Comparison of ENCODE assay signal across 9 mouse cellular contexts in genomic region chr9:42241021-42241420, GRCm38 (mm10). TPM values are rescaled to one million over a fixed set of nuclear protein-coding genes. Genes with fewer than 3 reads are reported as not detected.
DNase-seq lines count a peak whose midpoint lies in the region; ATAC-seq and TF ChIP-seq lines count a peak whose summit lies in the region.
"Had no signal": no experiment of that assay in that cellular context is flagged by ENCODE, and none has a peak within 500 bp of the region (broad histone marks: within the 10 kb centered on the region; RNA-seq: fewer than 3 reads in every experiment).

No protein-coding gene starts in this region.

- no peaks in the 10 kb centered on the region for H3K36me3 ChIP-seq in embryonic facial prominence, embryonic 14.5 days (ENCODE audit: control insufficient read depth, insufficient read depth, low read length)
- H3K36me3 ChIP-seq in hindbrain, embryonic 15.5 days = no peaks in the 10 kb centered on the region
- H3K36me3 ChIP-seq in neural tube, embryonic 13.5 days = no peaks in the 10 kb centered on the region
- H3K36me3 ChIP-seq: heart, embryonic 12.5 days had no signal

- no peak overlapping the region; the same call in 1 of the 2 replicates for H3K4me3 ChIP-seq in layer of hippocampus, adult 2 months
- H3K4me3 ChIP-seq in embryonic facial prominence, embryonic 14.5 days (ENCODE audit: low read depth, low read length) = no peak overlapping the region
- no peak overlapping the region for H3K4me3 ChIP-seq in hindbrain, embryonic 15.5 days
- H3K4me3 ChIP-seq in neural tube, embryonic 13.5 days = no peak overlapping the region
- H3K4me3 ChIP-seq in lung, adult 2 months (replicated peaks; ENCODE audit: extremely low read depth, low read depth, low read length) = no peak overlapping the region
- H3K4me3 ChIP-seq: heart, embryonic 12.5 days had no signal

- intact Hi-C loops in left cerebral cortex, postnatal 36 days (cut with DNase I) = loop anchor here (2.0 kb wide), 1 partner anchor 116 kb away; the partner anchor contains the start of gene Sorl1

- no peaks in the 10 kb centered on the region for H3K27me3 ChIP-seq in embryonic facial prominence, embryonic 14.5 days (replicated peaks; ENCODE audit: control insufficient read depth, insufficient read depth, low read length)
- no peaks in the 10 kb centered on the region for H3K27me3 ChIP-seq in hindbrain, embryonic 15.5 days
- no peaks in the 10 kb centered on the region for H3K27me3 ChIP-seq in neural tube, embryonic 13.5 days

- 93% methylated on average over 3 of the region's 3 CpGs for WGBS in embryonic facial prominence, embryonic 14.5 days
- WGBS in hindbrain, embryonic 15.5 days = 35% methylated on average over 3 of the region's 3 CpGs
- WGBS in neural tube, embryonic 13.5 days = 48% methylated on average over 3 of the region's 3 CpGs
- 58% methylated on average over 3 of the region's 3 CpGs for WGBS in lung, adult 2 months

- 0 out of 2 replicates have a peak, but pooled peaks have one; percentile 62 for ATAC-seq in embryonic facial prominence, embryonic 14.5 days (ENCODE audit: low read depth)
- peak; percentile 73 for ATAC-seq in hindbrain, embryonic 15.5 days (ENCODE audit: low FRiP score, low read depth)
- ATAC-seq in neural tube, embryonic 13.5 days (ENCODE audit: low read depth) = peak; percentile 69

- no peaks in the 10 kb centered on the region for H3K9me3 ChIP-seq in embryonic facial prominence, embryonic 14.5 days (ENCODE audit: control insufficient read depth, low read length)
- no peaks in the 10 kb centered on the region for H3K9me3 ChIP-seq in hindbrain, embryonic 15.5 days
- no peaks in the 10 kb centered on the region for H3K9me3 ChIP-seq in neural tube, embryonic 13.5 days
- H3K9me3 ChIP-seq: heart, embryonic 12.5 days had no signal

- peaks cover 5% of the 10 kb centered on the region; the same call in 1 of the 2 replicates for H3K4me1 ChIP-seq in embryonic facial prominence, embryonic 14.5 days (ENCODE audit: control insufficient read depth, insufficient read depth, low read length)
- H3K4me1 ChIP-seq in hindbrain, embryonic 15.5 days (replicated peaks) = peaks cover 21% of the 10 kb centered on the region
- peaks cover 34% of the 10 kb centered on the region for H3K4me1 ChIP-seq in neural tube, embryonic 13.5 days (replicated peaks)
- no peaks in the 10 kb centered on the region for H3K4me1 ChIP-seq in lung, adult 2 months (ENCODE audit: control insufficient read depth, insufficient read depth, low read length)

- no peak for DNase-seq in layer of hippocampus, adult 2 months (ENCODE audit: low spot score in 2 of 2)
- DNase-seq in layer of hippocampus, adult 8-10 months (ENCODE audit: low spot score in 2 of 2) = no peak
- DNase-seq in embryonic facial prominence, embryonic 14.5 days (ENCODE audit: low spot score) = no peak
- DNase-seq in lung, adult 2 months = no peak
- DNase-seq in thymus, postnatal 25 days = no peak
- DNase-seq in left cerebral cortex, postnatal 36 days (ENCODE audit: low spot score in 2 of 2) = no peak

- 0 out of 2 replicates have a peak overlapping the region, but pooled peaks have one; percentile 63 for H3K27ac ChIP-seq in layer of hippocampus, adult 2 months
- H3K27ac ChIP-seq in embryonic facial prominence, embryonic 14.5 days (replicated peaks; ENCODE audit: low read depth, low read length) = no peak overlapping the region
- peak overlapping the region; percentile 46 for H3K27ac ChIP-seq in hindbrain, embryonic 15.5 days (replicated peaks)
- H3K27ac ChIP-seq in neural tube, embryonic 13.5 days (replicated peaks) = peak overlapping the region; percentile 89

- no peak for TF ChIP-seq POLR2A in lung, adult 2 months (IDR thresholded peaks at IDR 0.05; ENCODE audit: borderline replicate concordance, extremely low read depth, low read depth, low read length)

- no peak overlapping the region for H3K9ac ChIP-seq in embryonic facial prominence, embryonic 14.5 days (ENCODE audit: low read depth, low read length)
- no peak overlapping the region for H3K9ac ChIP-seq in hindbrain, embryonic 15.5 days
- H3K9ac ChIP-seq in neural tube, embryonic 13.5 days = no peak overlapping the region
- H3K9ac ChIP-seq: heart, embryonic 12.5 days had no signal

- H3K4me2 ChIP-seq in embryonic facial prominence, embryonic 14.5 days (ENCODE audit: low read depth, low read length) = 0 out of 2 replicates have a peak overlapping the region, but pooled peaks have one; percentile 35
- peak overlapping the region; percentile 37 for H3K4me2 ChIP-seq in hindbrain, embryonic 15.5 days
- H3K4me2 ChIP-seq in neural tube, embryonic 13.5 days = peak overlapping the region; percentile 40; the same call in 1 of the 2 replicates

- TF ChIP-seq CTCF in layer of hippocampus, adult 2 months (conservative IDR thresholded peaks at IDR 0.05) = no peak
- no peak for TF ChIP-seq CTCF in lung, adult 2 months (IDR thresholded peaks at IDR 0.05; ENCODE audit: insufficient read depth, low read length)

RNA-seq across cellular contexts. Expression of gene Sc5d, which starts 23.0 kb away (rescaled TPM):
- total RNA-seq in layer of hippocampus, adult 2 months (2021) = 10 to 100 TPM; 52.7 to 55.3 TPM
- total RNA-seq in layer of hippocampus, adult 8-10 months (2022) = 10 to 100 TPM; 56.0 to 63.5 (median 59.6) TPM
- 32.3 and 38.3 TPM in 2 replicates for polyA plus RNA-seq in embryonic facial prominence, embryonic 14.5 days (2014; fragmentation: Nextera tagmentation; extraction: Ambion mirVana)
- polyA plus RNA-seq in hindbrain, embryonic 15.5 days (2015; fragmentation: Nextera tagmentation; extraction: Ambion mirVana) = 73.4 and 77.8 TPM in 2 replicates
- polyA plus RNA-seq in neural tube, embryonic 13.5 days (2015; fragmentation: Nextera tagmentation; extraction: Ambion mirVana) = 59.0 and 64.9 TPM in 2 replicates
- 32.9 and 73.6 TPM in 2 replicates for polyA plus RNA-seq in lung, adult 2 months (2012; rRNA removed)
- total RNA-seq in left cerebral cortex, postnatal 36 days (2021) = 10 to 100 TPM; 54.7 to 56.5 TPM
